Mouse (Mus musculus): Measurements from ENCODE around the gene Qtrt1.

Qtrt1 gene

GRCm38 (mm10) chr9:21419646-21420045, 8.0 kb downstream of the Qtrt1 start:
- no peak for DNase-seq (ENCODE audit: low read depth, low spot score)

- DNase-seq (ENCODE audit: low read depth, low spot score) = peak; percentile 100
Measured at GRCm38 (mm10) chr9:21424631-21425555, 13.3 kb downstream of the Qtrt1 start, which contains the start of gene Dnm2. TSS of gene Dnm2 (plus strand) at chr9:21424908.

- no peak for DNase-seq (ENCODE audit: low read depth, low spot score)
Measured at GRCm38 (mm10) chr9:21425556-21425945, 13.9 kb downstream of the Qtrt1 start.

DNA sequence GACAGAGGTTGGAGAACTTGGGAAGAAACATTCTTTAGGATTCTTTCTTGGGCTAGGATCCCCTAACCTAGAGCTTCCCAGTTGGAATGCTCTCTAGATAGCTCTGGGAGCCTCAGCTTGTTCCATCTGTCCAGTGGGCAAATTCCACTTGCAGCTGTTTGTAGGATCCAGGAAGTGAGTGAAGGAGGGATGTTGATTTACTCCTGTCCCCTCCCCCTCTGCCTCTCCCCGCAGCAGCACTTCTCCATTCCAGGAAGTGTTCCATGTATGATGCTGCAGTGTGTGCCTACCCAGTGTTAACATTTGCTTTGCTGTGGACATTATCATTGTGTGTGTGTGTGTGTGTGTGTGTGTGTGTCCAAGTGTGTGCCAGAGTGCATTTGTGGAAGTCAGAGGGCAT, 14.4 kb downstream of the Qtrt1 start:
- DNase-seq (ENCODE audit: low read depth, low spot score) = no peak

GRCm38 (mm10) chr9:21426525-21426924, 14.9 kb downstream of the Qtrt1 start:
- no peak for DNase-seq (ENCODE audit: low read depth, low spot score)

DNA sequence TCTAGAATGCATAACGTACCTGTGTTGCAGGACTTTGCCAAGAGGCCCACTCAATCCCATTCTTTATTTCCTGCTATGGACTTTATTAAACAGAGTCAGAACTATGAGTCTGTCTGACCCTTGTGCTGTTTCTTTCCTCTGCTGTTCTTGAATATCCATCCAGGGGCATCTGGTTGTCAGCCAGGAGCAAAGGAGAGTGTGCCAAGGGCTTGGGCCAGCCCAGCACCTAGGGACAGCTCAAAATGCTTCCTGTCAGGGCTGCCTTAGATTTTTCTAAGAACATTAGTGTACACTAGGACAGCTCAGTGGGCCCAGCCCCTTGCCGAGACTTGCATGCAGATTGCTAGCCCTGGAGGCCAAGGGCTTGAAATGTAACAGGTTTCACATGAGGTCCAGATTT, 16.1 kb downstream of the Qtrt1 start:
- no peak for DNase-seq (ENCODE audit: low read depth, low spot score)

GRCm38 (mm10) chr9:21428178-21428577, 16.5 kb downstream of the Qtrt1 start:
- no peak for DNase-seq (ENCODE audit: low read depth, low spot score)

GRCm38 (mm10) chr9:21430724-21431123, 19.1 kb downstream of the Qtrt1 start:
- no peak for DNase-seq (ENCODE audit: low read depth, low spot score)

DNA sequence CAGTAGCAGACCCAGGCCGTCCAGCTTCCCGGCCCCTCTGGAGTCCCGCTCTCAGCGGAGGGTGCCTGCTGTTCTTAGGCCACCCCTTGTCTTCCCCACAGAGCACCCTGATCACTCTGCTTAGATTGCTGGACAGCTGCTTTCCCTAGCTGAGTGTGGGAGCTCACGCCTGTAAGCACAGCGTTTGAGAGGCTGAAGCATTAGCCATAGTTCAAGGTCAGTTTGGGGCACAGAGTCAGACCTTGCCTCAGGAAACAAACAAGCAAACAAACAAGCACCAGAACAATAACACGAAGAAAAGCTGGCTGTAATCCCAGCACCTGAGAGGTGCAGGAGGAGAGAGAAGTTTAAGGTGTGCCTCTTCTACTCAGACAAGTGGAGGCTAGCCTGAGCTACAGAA, 20.4 kb downstream of the Qtrt1 start:
- no peak for DNase-seq (ENCODE audit: low read depth, low spot score)

GRCm38 (mm10) chr9:21433766-21434165, 22.1 kb downstream of the Qtrt1 start:
- no peak for DNase-seq (ENCODE audit: low read depth, low spot score)

DNA sequence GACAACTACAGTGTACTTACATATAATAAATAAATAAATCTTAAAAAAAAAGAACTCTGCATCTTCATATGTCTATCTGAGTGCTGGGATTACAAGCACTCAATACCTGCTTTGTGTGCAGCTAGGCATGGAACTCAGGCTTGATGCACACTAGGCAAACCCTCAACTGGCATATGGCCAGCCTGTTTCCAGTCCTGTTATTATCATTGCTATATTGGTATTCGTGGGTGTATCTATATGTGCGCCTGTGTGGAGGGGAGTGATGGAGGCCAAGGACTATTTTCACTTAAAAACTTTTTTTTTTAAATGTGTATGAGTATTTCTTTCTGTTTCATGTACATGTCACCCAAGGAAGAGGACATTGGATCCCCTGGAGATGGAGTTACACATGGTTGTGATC, 22.8 kb downstream of the Qtrt1 start:
- no peak for DNase-seq (ENCODE audit: low read depth, low spot score)

DNA sequence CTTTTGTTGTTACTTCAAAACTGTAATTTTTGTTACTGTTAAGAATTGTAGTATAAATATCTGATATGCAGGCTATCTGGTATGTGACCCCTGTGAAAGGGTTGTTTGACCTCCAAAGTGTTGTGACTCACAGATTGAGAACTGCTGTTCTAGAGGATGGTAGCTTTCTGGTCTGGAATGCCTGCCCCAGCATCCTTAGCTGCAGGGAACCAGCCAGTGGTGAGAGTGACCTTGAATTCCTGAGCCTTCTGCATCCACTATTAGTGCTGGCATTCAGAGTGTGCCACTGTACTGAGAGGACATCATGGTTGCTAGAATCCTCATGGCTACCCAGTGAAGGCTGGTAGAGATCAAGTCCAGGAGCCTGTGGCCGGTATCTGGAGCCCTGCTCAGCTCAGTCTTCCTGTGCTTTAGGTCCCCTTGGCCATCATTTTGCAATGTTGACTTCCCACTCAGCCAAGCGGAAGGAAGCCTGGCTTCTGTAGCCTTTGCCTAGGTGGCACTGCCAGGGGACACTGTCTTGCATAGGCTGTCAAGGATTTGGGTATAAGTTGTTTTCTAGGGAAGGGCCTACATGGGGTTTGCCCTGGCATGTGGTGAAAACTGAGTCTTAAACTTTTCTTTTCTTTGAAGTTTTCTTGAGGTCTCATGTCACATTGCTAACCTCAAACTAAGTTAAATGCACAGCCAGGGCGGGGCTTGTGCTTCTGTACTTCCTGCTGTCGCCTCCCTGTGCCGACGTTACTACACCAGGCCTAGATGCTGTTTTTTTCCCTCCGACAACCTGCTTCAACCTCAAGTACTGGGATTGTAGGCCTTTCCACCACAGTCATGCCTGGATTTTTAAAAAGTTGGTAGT, 24.4 kb downstream of the Qtrt1 start:
- no peak for DNase-seq (ENCODE audit: low read depth, low spot score)

GRCm38 (mm10) chr9:21437577-21437976, 25.9 kb downstream of the Qtrt1 start:
- DNase-seq (ENCODE audit: low read depth, low spot score) = no peak

GRCm38 (mm10) chr9:21438219-21438618, 26.6 kb downstream of the Qtrt1 start:
- no peak for DNase-seq (ENCODE audit: low read depth, low spot score)

DNA sequence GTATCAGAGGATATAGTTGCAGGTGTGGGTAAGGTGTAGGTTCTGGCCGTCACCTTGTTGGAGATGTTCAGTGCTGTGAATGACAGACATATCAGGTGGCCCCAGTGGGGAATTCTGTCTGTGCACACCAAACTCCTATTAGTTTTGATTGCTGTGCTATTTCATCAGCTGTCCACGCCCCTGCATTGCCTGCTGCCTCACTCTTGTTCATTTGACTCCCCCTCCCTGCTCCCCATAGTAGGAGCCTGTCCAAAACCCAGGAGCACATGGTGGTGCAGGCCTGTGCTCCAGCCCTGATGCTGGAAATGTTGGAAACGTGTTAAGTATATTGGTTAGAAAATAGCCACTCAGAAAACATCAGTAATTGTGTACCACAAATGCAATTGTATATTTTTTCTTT, 27.8 kb downstream of the Qtrt1 start:
- DNase-seq (ENCODE audit: low read depth, low spot score) = no peak

DNA sequence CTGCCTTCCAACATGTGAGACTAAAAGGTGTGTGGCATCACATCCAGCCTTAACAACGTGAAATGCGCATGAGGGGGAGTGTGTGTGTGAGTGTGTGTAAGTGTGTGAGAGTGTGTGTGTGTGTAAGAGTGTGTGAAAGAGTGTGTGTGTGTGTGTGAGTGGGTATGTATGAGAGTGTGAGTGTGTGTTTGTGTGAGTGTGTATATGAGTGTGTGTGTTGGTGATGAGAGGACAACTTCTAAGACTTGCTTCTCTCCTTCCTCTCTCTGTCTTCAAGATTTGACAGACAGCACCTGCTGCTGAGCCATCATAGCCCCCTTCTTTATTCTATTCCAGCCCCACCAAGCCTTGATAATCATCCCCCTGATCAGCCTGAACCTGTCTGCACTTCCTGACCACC, 28.3 kb downstream of the Qtrt1 start:
- no peak for DNase-seq (ENCODE audit: low read depth, low spot score)

DNA sequence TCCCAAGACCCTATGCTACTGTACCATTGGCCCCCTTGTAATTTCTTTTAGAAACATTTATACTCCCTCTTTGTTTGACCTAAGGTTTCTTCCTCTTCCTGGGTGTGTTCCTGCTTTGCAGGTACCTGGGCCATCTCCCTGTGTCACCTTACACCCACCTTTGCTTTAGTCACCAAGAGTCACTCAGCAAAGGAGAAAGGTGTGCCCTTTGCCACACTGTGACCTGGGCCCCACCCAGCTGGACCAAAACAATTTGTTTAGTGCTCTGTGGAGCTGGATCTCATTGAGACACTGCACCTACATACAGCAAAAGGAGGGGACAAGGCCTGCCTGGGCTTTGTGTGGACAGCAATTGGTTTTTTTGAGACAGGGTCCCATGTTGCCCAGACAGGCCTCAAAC, 28.8 kb downstream of the Qtrt1 start:
- no peak for DNase-seq (ENCODE audit: low read depth, low spot score)

DNA sequence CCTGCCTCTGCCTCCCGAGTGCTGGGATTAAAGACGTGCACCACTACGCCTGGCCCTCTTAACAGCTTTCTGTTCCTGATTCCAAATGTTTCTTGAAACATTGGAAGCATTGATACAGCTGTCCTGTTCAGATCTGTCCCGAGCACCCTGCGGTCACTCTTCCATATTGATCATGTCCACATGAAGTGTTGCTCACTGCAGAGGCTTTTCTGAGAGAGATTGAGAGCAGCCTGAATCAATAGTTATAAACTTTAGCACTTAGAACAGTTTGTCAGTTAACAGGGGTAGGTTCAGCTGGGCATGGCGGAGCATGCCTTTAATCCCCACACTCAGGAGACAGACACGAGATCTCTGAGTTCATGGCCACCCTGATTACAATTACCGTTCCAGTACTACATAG, 32.2 kb downstream of the Qtrt1 start:
- DNase-seq (ENCODE audit: low read depth, low spot score) = no peak

DNA sequence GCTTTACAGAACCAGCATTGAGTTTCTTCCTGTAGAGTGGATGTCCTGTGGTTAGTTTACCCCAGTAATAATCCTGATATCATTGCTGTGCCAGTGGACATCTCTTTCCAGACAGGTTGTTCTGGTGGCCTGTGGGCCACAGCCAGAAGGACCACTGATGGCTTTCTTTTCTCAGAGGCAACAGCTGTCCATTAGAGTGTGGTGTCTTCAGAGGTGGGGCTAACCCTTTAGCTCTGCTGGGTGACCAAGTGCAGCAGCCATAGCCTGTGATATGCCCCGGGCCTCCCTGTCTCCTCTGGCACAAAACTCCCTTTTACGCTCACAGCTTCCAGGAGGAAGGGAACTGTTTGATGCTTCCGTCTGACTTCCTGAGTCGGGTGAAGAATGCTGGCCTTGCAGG, 32.9 kb downstream of the Qtrt1 start:
- no peak for DNase-seq (ENCODE audit: low read depth, low spot score)

- DNase-seq (ENCODE audit: low read depth, low spot score) = no peak
Measured at GRCm38 (mm10) chr9:21445081-21445744, 33.6 kb downstream of the Qtrt1 start.

GRCm38 (mm10) chr9:21447778-21448177, 36.1 kb downstream of the Qtrt1 start:
- DNase-seq (ENCODE audit: low read depth, low spot score) = no peak

GRCm38 (mm10) chr9:21449710-21450109, 38.1 kb downstream of the Qtrt1 start:
- DNase-seq (ENCODE audit: low read depth, low spot score) = peak; percentile 21

Measured in retina, postnatal 7 days (tissue).